ENCODE assay signal across 21 mouse cellular contexts in genomic region chr12:101021484-101022226, GRCm38 (mm10). TPM values are rescaled to one million over a fixed set of nuclear protein-coding genes. Genes with fewer than 3 reads are reported as not detected.
A peak's percentile ranks its signal among the peaks of the same experiment; 100 is the strongest.
DNase-seq lines count a peak whose midpoint lies in the region; ATAC-seq and TF ChIP-seq lines count a peak whose summit lies in the region.
"Had no signal": no experiment of that assay in that cellular context is flagged by ENCODE, and none has a peak within 500 bp of the region (broad histone marks: within the 10 kb centered on the region; RNA-seq: fewer than 3 reads in every experiment).

No protein-coding gene starts in this region.

- no peak overlapping the region for H3K9ac ChIP-seq in forebrain, embryonic 11.5 days (ENCODE audit: low read length)
- no peak overlapping the region for H3K9ac ChIP-seq in forebrain, postnatal 0 days
- no peak overlapping the region for H3K9ac ChIP-seq in lung, embryonic 15.5 days
- H3K9ac ChIP-seq: forebrain, embryonic 12.5 days; hindbrain, embryonic 12.5 days; kidney, embryonic 15.5 days; midbrain, embryonic 13.5 days had no signal

- no peak for TF ChIP-seq CTCF in forebrain, postnatal 0 days (IDR thresholded peaks at IDR 0.05; ENCODE audit: low read depth)
- TF ChIP-seq CTCF in lung, adult 2 months (IDR thresholded peaks at IDR 0.05; ENCODE audit: insufficient read depth, low read length), result no peak
- TF ChIP-seq CTCF in thymus, adult 2 months (IDR thresholded peaks at IDR 0.05; ENCODE audit: borderline replicate concordance, control insufficient read depth, extremely low read depth, insufficient read depth, low read length, poor library complexity), result no peak

- peaks cover 10% of the 10 kb centered on the region for H3K36me3 ChIP-seq in forebrain, embryonic 11.5 days (ENCODE audit: control insufficient read depth, insufficient read depth, low read length)
- H3K36me3 ChIP-seq in forebrain, postnatal 0 days (ENCODE audit: insufficient read depth), result peaks cover 15% of the 10 kb centered on the region
- no peaks in the 10 kb centered on the region for H3K36me3 ChIP-seq in thymus, adult 2 months (ENCODE audit: control insufficient read depth, insufficient read depth, low read length)
- no peaks in the 10 kb centered on the region; the same call in 1 of the 2 replicates for H3K36me3 ChIP-seq in lung, embryonic 15.5 days

- no peaks in the 10 kb centered on the region for H3K27me3 ChIP-seq in forebrain, embryonic 11.5 days (ENCODE audit: control insufficient read depth, insufficient read depth, low read length)
- no peaks in the 10 kb centered on the region for H3K27me3 ChIP-seq in forebrain, postnatal 0 days (ENCODE audit: insufficient read depth, low read length)
- H3K27me3 ChIP-seq in thymus, adult 2 months (ENCODE audit: control insufficient read depth, insufficient read depth, low read length), result no peaks in the 10 kb centered on the region
- peaks cover 5% of the 10 kb centered on the region; the same call in 1 of the 2 replicates for H3K27me3 ChIP-seq in lung, embryonic 15.5 days
- H3K27me3 ChIP-seq: forebrain, embryonic 12.5 days had no signal

- H3K4me3 ChIP-seq in forebrain, embryonic 11.5 days (ENCODE audit: low read depth, low read length), result no peak overlapping the region
- H3K4me3 ChIP-seq in forebrain, postnatal 0 days (ENCODE audit: low read depth, low read length), result no peak overlapping the region
- H3K4me3 ChIP-seq in lung, adult 2 months (replicated peaks; ENCODE audit: extremely low read depth, low read depth, low read length), result no peak overlapping the region
- H3K4me3 ChIP-seq in thymus, adult 2 months (ENCODE audit: control insufficient read depth, insufficient read depth, low read length), result no peak overlapping the region
- H3K4me3 ChIP-seq in lung, embryonic 15.5 days, result no peak overlapping the region
- H3K4me3 ChIP-seq: forebrain, embryonic 12.5 days; gastrocnemius, adult 2 months; hindbrain, embryonic 12.5 days; kidney, embryonic 15.5 days; midbrain, embryonic 13.5 days had no signal

- ATAC-seq in forebrain, embryonic 11.5 days (replicated peaks; ENCODE audit: low FRiP score), result no peak
- ATAC-seq in forebrain, postnatal 0 days, result no peak
- ATAC-seq in lung, embryonic 15.5 days (ENCODE audit: borderline replicate concordance, extremely low read depth, low FRiP score, low TSS enrichment), result peak; percentile 68
- ATAC-seq: CD4-positive, CD25-positive, alpha-beta regulatory T cell, adult 4 months; midbrain, embryonic 13.5 days had no signal

- peak; percentile 50 for DNase-seq in forebrain, embryonic 11.5 days (ENCODE audit: low spot score)
- no peak for DNase-seq in forebrain, postnatal 0 days
- peak; percentile 19 for DNase-seq in lung, adult 2 months
- DNase-seq in lung, postnatal 14 days, result no peak
- peak; percentile 0 for DNase-seq in thymus, adult 2 months
- no peak for DNase-seq in thymus, adult 18-20 months
- no peak for DNase-seq in left cerebral cortex, adult 8-10 months (ENCODE audit: low spot score in 2 of 2)
- DNase-seq: adrenal gland, postnatal 36 days; cerebellum, adult 9-10 months; gastrocnemius, adult 2 months; kidney, adult 11 months; kidney, postnatal 36 days; layer of hippocampus, adult 9-11 months; retina, postnatal 1 day; right cerebral cortex, postnatal 4 days had no signal

- H3K4me1 ChIP-seq in forebrain, embryonic 11.5 days (replicated peaks; ENCODE audit: control insufficient read depth, insufficient read depth, low read length), result peaks cover 27% of the 10 kb centered on the region; the same call in 1 of the 2 replicates
- H3K4me1 ChIP-seq in forebrain, postnatal 0 days (ENCODE audit: insufficient read depth), result peaks cover 26% of the 10 kb centered on the region
- H3K4me1 ChIP-seq in lung, adult 2 months (ENCODE audit: control insufficient read depth, insufficient read depth, low read length), result peaks cover 22% of the 10 kb centered on the region
- H3K4me1 ChIP-seq in thymus, adult 2 months (replicated peaks; ENCODE audit: control insufficient read depth, insufficient read depth, low read length), result peaks cover 51% of the 10 kb centered on the region
- H3K4me1 ChIP-seq in lung, embryonic 15.5 days, result peaks cover 83% of the 10 kb centered on the region

- TF ChIP-seq POLR2A in lung, adult 2 months (IDR thresholded peaks at IDR 0.05; ENCODE audit: borderline replicate concordance, extremely low read depth, low read depth, low read length), result no peak
- no peak for TF ChIP-seq POLR2A in thymus, adult 2 months (IDR thresholded peaks at IDR 0.05; ENCODE audit: control insufficient read depth, extremely low read depth, insufficient read depth, low read length, poor library complexity)

- no peak overlapping the region for H3K4me2 ChIP-seq in forebrain, embryonic 11.5 days (ENCODE audit: low read depth, low read length, severe bottlenecking)
- H3K4me2 ChIP-seq in forebrain, postnatal 0 days (ENCODE audit: low read depth), result no peak overlapping the region
- H3K4me2 ChIP-seq in lung, embryonic 15.5 days, result 0 out of 2 replicates have a peak overlapping the region, but pooled peaks have one; percentile 12
- H3K4me2 ChIP-seq: forebrain, embryonic 12.5 days; hindbrain, embryonic 12.5 days; kidney, embryonic 15.5 days; midbrain, embryonic 13.5 days had no signal

- no peaks in the 10 kb centered on the region for H3K9me3 ChIP-seq in forebrain, embryonic 11.5 days (ENCODE audit: control insufficient read depth, low read length)
- H3K9me3 ChIP-seq in forebrain, postnatal 0 days (ENCODE audit: low read length), result no peaks in the 10 kb centered on the region
- H3K9me3 ChIP-seq in lung, embryonic 15.5 days, result no peaks in the 10 kb centered on the region
- H3K9me3 ChIP-seq: kidney, embryonic 15.5 days; midbrain, embryonic 13.5 days had no signal

- WGBS in forebrain, embryonic 11.5 days, result 66% methylated on average over 9 of the region's 9 CpGs
- 76% methylated on average over 9 of the region's 9 CpGs for WGBS in forebrain, postnatal 0 days
- 66% methylated on average over 9 of the region's 9 CpGs for WGBS in lung, adult 2 months
- WGBS in thymus, adult 2 months, result 88% methylated on average over 9 of the region's 9 CpGs
- 49% methylated on average over 9 of the region's 9 CpGs for WGBS in lung, embryonic 15.5 days

- H3K27ac ChIP-seq in forebrain, embryonic 11.5 days (ENCODE audit: low read depth, low read length), result no peak overlapping the region
- no peak overlapping the region for H3K27ac ChIP-seq in forebrain, postnatal 0 days (ENCODE audit: low read depth, low read length)
- H3K27ac ChIP-seq in thymus, adult 2 months (ENCODE audit: control insufficient read depth, insufficient read depth, low read length), result no peak overlapping the region
- peak overlapping the region; percentile 89 for H3K27ac ChIP-seq in lung, embryonic 15.5 days
- H3K27ac ChIP-seq: hindbrain, embryonic 12.5 days; kidney, embryonic 15.5 days had no signal

RNA-seq across cellular contexts. Expression of gene Ccdc88c, which starts 7.2 kb away (rescaled TPM):
- 22.5 and 27.7 TPM in 2 replicates for polyA plus RNA-seq in forebrain, embryonic 11.5 days (2014; fragmentation: Nextera tagmentation; extraction: Ambion mirVana)
- 31.3 and 31.5 TPM in 2 replicates for total RNA-seq in forebrain, postnatal 0 days (2014; rRNA removed)
- polyA plus RNA-seq in forebrain, postnatal 0 days (2015; fragmentation: Nextera tagmentation; extraction: Ambion mirVana), result 12.4 and 14.6 TPM in 2 replicates
- 19.2 and 19.7 TPM in 2 replicates for polyA plus RNA-seq in lung, adult 2 months (2012; rRNA removed)
- 75.0 and 87.7 TPM in 2 replicates for polyA plus RNA-seq in thymus, adult 2 months (2012; rRNA removed)
- 14.3 and 17.9 TPM in 2 replicates for polyA plus RNA-seq in lung, embryonic 15.5 days (2015; fragmentation: Nextera tagmentation; extraction: Ambion mirVana)
- 10 to 100 TPM; 28.9 to 31.3 (median 29.3) TPM for total RNA-seq in left cerebral cortex, adult 8-10 months (2022)

Comparison
In these comparisons a context has a peak if more than half of its experiments do, and no peak if none do; other contexts are left out.
1. DNase-seq: peak in forebrain, embryonic 11.5 days (single experiment), lung, adult 2 months (single experiment) and thymus, adult 2 months (single experiment); none in forebrain, postnatal 0 days (single experiment), lung, postnatal 14 days (single experiment), thymus, adult 18-20 months (0 of 2) and left cerebral cortex, adult 8-10 months (0 of 2).